Mouse (Mus musculus): ENCODE results near the gene Nfatc2.

Gene Nfatc2

GRCm38 (mm10) chr2:168488158-168488925 lies 113.1 kb downstream of the Nfatc2 start:
- 93% methylated on average over 11 of the region's 11 CpGs for WGBS

- 88% methylated on average over 14 of the region's 14 CpGs for WGBS
These were observed 120.3 kb downstream of the Nfatc2 start for GRCm38 (mm10) chr2:168481121-168481520.

- 41% methylated on average over 6 of the region's 6 CpGs for WGBS
These were observed 120.8 kb downstream of the Nfatc2 start for GRCm38 (mm10) chr2:168480692-168481091.

GRCm38 (mm10) chr2:168479930-168480329 lies 121.5 kb downstream of the Nfatc2 start:
- WGBS: 55% methylated on average over 15 of the region's 15 CpGs

GRCm38 (mm10) chr2:168478431-168478830 lies 123.0 kb downstream of the Nfatc2 start:
- WGBS: 65% methylated on average over 7 of the region's 7 CpGs

- WGBS: 73% methylated on average over 9 of the region's 9 CpGs
These were observed 128.0 kb downstream of the Nfatc2 start for GRCm38 (mm10) chr2:168473496-168473895.

- WGBS: 34% methylated on average over 16 of the region's 16 CpGs
These were observed 128.6 kb downstream of the Nfatc2 start for GRCm38 (mm10) chr2:168472899-168473298.

- 24% methylated on average over 4 of the region's 4 CpGs for WGBS
These were observed 132.4 kb downstream of the Nfatc2 start for GRCm38 (mm10) chr2:168469032-168469431.

GRCm38 (mm10) chr2:168467166-168467565 lies 134.3 kb downstream of the Nfatc2 start:
- whole genome bisulfite sequencing: 90% methylated on average over 5 of the region's 5 CpGs

GRCm38 (mm10) chr2:168466066-168466465 lies 135.4 kb downstream of the Nfatc2 start:
- 58% methylated on average over 9 of the region's 9 CpGs for WGBS

GRCm38 (mm10) chr2:168465646-168466045 lies 135.8 kb downstream of the Nfatc2 start:
- WGBS: 66% methylated on average over 5 of the region's 5 CpGs

- WGBS: 80% methylated on average over 9 of the region's 9 CpGs
These were observed 139.6 kb downstream of the Nfatc2 start for GRCm38 (mm10) chr2:168461865-168462264.

GRCm38 (mm10) chr2:168459627-168460026 lies 141.8 kb downstream of the Nfatc2 start:
- WGBS: 86% methylated on average over 5 of the region's 5 CpGs

GRCm38 (mm10) chr2:168458583-168458982 lies 142.9 kb downstream of the Nfatc2 start:
- 93% methylated on average over 9 of the region's 9 CpGs for WGBS

- 47% methylated on average over 30 of the region's 30 CpGs for WGBS
These were observed 149.4 kb downstream of the Nfatc2 start for GRCm38 (mm10) chr2:168451714-168452708.

GRCm38 (mm10) chr2:168450977-168451376 lies 150.5 kb downstream of the Nfatc2 start:
- WGBS: 12% methylated on average over 3 of the region's 3 CpGs

- WGBS: 73% methylated on average over 5 of the region's 5 CpGs
These were observed 153.4 kb downstream of the Nfatc2 start for GRCm38 (mm10) chr2:168448054-168448453.

GRCm38 (mm10) chr2:168447601-168448000 lies 153.9 kb downstream of the Nfatc2 start:
- 42% methylated on average over 4 of the region's 4 CpGs for WGBS

GRCm38 (mm10) chr2:168445211-168445810 lies 156.1 kb downstream of the Nfatc2 start:
- 36% methylated on average over 10 of the region's 10 CpGs for WGBS

- 45% methylated on average over 8 of the region's 8 CpGs for WGBS
These were observed 157.3 kb downstream of the Nfatc2 start for GRCm38 (mm10) chr2:168444126-168444525.

- WGBS: 67% methylated on average over 12 of the region's 12 CpGs
These were observed 160.0 kb downstream of the Nfatc2 start for GRCm38 (mm10) chr2:168441494-168441893.

- whole genome bisulfite sequencing: 51% methylated on average over 17 of the region's 17 CpGs
These were observed 160.5 kb downstream of the Nfatc2 start for GRCm38 (mm10) chr2:168440918-168441328.

All from cerebral cortex, adult 2 months (tissue).